Mouse (Mus musculus) CD4-positive helper T cell, adult 2 months (primary cell): ENCODE data around the gene Aym1.
"Not testable (repeated sequence)": the region's sequence is repeated elsewhere in the genome, so short reads cannot be mapped to it uniquely, and the experiment has no call there.

Experiments
- DNase-seq: peaks from one replicate; pipeline ENCODE4 v3.0.0-alpha.2; 2012; ENCODE audit warnings: low read depth, missing footprints, low spot score

Gene Aym1

DNA sequence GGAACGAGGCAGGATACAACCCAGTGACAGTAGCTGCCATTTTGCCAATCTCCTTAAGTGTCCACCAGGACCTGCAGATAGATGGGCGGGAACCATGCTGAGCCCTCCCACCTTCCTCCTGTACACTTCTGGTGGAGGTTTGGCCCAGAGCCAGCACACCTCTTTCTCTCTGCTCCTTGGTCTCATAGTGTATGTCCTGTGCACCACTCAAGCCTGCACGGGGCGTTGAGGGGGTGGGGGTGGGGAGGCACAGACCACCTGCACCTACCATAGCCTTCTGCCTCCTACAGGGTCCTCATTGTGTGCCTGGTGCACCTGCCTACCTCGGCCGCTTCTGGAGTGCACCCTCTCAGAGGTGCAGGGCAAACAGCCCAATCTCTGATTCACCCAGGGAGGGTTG, 4.5 kb upstream of the Aym1 start:
- no peak for DNase-seq

DNA sequence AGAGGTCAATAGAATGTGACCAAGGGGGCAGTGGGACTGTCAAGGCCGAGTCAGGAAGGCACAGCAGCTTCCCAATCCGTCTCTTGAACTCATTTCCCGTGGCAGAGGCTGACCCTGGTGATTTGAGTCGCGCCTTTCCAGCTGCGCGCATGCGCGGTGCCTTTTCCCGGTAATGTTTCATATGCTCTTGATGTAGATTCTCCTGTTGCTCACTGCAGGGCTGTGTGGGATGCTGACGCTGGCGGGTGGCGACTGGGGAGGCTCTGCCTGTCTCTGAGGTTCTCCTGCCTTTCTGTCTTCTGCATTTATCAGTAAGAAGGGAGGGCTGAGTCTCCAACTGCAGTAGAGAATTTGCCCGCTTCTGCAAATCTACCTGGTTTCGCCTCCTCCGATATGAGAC, 2.8 kb upstream of the Aym1 start:
- DNase-seq: no peak

DNA sequence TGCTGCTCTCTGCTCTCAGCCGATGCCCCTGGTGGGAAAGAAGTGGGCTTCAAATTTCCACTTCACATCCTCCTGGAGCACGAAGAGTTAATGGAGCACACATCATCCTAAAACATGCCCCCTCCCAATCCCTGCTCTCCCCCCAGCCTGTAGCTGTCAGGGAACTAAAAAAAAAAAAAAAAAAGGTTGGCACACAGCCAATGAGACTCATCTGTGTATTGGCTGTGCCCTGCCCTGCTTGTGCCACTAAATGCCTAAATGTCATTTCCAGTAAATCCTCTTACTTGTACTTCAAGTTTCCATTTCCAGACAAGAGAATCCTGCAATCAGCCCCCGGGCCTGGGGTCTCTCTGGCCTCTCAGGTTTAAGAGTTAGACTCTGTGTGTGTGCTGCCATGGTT, 562 bp downstream of the Aym1 start:
- DNase-seq: no peak

DNA sequence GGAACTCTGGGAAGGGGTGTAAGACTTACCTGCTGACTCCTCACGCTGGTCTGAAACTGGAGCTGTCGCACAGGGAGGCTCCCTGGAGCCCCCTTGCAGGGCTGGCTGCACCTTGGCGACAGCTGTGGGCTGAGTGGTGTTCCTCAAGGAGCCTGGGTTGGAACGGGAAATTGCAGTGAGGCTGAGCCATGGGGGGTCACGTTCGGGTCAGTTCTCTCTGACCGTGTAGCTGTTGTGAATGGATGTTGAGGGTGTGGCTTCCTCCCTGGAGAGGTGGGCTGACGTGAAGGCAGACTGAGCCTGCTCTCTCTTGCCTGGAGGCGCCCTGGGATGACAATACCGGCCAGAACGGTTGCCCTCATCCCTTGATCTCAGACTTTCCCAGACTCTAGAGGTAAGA, 1.7 kb downstream of the Aym1 start:
- DNase-seq: no peak

DNA sequence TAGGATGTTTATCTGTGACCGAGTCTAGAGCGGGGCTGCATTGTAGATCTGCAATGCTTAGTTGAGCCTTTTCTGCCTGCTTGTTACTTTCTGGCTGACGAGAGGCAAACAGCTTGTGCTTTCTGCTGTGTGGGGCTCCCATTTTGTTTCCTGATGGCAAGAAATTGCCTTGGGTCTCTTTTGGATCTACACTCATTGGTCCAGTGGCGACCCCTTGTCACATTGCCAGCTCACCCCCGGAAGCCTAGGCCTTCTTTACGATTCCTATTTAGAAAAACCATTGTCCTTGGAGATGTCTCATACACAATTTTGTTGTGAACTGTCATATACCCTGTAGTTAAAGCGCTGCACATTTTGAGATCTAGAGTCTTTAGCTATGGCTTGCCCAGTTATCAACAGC, 4.2 kb downstream of the Aym1 start:
- DNase-seq: no peak

DNA sequence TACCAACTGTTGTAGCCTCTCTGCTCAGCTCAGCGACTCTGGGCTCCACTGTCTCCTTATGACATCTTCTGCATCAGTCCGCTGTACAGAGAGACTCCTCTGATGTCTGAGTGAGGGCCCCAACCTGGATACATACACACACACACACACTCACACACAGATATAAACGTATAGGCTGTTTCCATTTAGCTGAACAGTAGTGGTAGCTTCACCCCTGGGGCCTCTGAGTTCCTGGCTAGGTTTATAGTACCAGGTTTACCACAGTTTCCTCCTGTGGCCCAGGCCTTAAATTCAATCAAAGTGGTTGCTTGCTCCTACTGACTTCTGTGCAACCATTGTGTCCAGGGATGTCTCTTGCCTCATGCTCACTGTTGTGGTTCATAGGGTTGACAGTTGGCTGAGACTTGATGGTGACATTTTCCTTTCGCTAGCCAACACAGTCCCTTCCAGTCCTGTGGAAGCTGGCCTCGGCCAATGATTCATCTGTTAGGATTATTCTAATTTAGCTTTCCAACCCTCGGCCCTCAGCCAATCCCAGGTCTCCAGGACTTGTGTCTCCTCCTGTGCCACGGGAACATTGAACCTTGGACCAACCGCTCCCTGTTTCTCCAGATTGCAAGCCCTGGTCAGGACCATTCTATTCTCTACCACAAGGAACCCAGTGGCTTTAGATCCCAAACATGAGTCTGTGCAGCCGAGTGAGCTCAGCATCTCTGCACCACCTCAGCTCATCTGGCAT, 5.3 kb downstream of the Aym1 start:
- no peak for DNase-seq

DNA sequence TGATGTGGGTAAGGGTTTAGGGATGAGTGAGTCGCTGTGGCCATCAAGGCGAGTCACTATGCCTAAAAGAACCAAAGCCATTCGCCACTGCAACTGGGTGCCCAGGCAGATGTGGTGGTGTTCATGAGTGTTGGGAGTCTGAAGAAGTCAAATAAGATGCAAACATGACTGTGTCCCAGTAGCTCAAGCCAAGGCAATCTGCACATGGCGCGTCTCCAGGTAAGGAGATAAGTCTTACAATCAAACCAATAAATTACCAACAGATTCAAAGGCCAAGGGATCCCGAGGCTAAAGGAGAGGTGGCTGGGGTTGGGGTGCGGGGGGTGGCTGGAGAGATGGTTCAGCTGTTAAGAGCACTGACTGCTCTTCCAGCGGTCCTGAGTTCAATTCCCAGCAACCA, 6.1 kb downstream of the Aym1 start:
- DNase-seq: no peak

DNA sequence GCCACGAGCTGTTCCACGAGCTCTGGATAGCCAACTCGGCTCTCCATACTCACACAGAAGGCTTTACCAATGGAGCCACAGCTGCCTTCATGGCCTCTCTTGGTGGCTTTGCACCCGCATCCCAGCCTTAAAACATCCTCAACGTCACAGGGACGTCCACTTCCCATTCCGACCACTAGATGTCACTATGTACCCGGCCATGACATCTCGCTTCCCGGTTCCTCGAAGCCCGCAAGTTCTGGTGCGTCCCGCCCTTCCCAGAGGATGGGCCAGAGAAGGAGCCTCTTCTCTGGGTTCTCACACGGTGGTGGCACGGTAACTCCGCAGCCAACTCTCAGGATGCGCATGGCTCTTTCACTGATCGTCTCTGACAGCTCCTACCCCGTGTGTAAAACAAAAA, 8.8 kb downstream of the Aym1 start:
- peak; percentile 50 for DNase-seq

DNA sequence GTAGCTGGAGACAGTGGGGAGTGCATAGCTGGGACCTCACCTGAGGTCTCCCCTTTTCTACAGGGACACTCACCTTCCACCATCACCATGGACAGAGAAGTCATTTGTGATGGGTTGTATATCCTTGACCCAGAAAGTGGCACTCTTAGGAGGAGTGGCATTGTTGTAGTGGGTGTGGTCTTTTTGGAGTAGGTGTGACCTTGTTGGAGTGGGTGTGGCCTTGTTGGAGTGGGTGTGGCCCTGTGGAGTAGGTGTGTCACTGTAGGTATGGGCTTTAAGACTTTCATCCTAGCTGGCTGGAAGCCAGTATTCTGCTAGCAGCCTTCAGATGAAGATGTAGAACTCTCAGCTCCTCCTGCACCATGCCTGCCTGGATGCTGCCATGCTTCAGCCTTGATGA, 10.6 kb downstream of the Aym1 start:
- DNase-seq: not testable (repeated sequence)

DNA sequence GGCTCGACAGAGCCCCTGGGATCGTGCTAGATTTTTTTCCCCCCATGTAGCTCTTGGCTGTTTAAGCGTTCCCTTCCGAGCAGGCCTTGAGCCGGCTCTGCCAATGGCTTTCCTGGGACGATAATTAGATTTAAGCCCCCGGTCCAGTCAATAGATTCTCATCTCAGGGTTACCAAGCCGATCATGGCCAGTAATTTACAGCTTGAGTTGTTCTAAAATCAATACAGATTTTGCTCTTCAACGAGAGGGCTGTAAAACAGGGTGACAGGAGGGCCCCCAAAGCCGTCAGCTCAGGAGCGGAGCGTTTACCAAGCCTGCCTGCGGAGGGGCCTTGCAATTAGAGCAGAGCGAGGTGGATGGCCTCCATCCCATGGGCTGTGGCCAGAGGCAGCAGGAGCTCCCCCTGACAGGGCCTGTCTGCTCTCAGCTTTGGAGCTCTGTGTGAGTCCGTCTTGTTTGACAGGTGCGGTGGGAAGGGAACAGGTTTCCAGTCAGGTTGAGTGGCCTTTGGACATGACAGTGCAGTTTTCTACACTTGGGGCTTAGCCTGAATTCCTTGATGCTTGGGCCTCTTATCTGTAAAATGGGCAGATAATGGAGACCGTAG, 12.3 kb downstream of the Aym1 start:
- no peak for DNase-seq

DNA sequence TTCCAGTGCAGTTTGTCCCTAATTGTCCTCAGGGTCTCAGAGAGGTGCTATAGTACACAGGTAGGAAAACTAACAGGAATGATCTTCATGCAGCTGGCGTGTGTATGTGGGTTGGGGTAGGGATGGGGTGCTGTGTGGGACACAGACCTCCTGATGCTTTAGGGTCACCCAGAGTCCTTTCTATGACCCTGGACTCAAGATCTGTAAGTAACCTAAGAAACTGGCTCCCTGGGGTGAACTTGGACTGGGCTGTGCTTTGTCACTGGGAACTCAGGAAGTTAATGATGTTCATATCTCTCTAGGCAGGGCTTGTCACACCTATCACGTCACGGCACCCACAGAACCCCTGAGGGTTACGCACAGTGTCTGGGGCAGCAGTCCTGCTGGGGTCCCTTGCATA, 15.4 kb downstream of the Aym1 start:
- no peak for DNase-seq

DNA sequence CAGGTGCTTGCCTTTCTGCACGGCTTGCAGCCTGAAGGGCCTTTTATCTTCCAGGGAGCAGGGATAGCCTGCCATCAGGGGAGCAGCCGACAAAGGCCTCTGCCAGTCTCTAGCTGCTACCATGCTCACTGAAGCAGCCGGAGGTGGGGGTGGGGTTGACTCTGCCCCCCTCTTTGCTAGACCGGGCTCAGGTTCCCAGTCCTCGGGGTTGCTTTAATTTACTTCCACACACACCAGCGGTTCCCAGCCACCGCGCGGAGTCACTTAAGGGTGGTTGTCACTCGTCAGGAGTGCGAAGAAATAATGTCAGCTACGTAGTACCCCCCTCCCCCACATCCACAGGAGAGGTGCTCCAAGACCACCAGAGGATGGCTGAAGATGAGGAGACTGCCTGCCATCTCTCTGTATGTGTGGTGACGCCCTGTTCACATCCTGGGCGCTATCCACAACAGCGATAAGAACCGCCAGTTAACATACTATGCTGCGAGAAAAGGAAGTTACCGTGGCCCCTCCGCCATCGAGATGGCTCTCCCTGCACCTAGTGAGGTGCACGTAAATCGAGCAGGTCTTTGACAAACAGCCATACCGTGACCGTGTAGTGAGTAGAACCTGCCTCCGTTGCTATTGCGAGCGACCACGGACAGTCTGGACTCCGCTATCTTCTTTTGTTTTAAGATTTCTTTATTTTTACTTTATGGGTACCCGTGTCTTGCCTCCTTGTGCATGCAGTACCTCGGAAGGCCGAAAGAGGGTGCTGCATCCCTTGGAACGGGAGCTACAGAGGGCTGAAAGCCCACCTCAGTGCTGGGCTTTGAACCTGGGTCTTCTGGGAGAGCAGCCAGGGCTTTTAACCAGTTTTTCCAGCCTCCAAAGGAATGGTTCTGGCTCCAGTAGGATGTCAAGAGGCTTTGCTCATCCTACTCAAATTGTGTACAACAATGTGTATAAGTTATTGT, 16.2 kb downstream of the Aym1 start:
- DNase-seq: no peak

DNA sequence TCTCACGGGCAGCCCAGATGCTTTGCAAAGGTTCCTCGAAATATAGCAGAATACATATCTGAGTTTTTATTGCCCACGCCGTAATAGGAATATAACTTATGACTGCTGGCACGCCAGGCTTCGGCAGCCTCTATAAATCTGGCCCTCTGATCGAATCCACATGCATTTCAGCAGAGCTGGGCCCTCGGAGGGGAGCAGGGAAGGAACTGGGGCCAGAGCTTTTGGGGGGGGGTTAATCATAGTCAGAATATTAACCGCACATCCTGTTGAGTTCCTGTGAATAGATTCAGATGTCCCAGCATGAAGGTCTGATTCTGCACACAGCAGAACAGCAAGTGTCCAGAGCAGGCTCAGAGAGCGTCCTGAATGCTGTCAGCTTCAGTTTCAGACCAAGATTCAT, 17.2 kb downstream of the Aym1 start:
- DNase-seq: no peak

DNA sequence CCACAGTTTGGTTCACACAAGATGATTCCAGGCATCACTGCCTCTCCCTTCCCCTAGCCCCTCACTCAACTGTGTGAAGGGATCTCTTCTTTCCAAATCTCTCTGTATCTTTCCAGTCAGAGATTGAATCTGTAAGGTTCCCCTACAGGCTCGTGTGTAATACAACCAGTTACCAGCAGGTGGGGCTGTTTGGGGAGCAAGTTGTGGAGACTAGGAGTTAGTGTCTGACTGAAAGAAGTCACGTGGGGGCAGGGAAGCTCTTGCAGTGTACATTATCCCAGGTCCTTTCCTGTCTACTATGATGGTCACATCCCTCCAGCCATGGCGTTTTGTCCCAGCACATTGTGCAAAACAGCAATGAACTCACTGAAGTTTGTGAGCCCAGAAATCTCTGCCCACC, 18.7 kb downstream of the Aym1 start:
- DNase-seq: peak; percentile 10

DNA sequence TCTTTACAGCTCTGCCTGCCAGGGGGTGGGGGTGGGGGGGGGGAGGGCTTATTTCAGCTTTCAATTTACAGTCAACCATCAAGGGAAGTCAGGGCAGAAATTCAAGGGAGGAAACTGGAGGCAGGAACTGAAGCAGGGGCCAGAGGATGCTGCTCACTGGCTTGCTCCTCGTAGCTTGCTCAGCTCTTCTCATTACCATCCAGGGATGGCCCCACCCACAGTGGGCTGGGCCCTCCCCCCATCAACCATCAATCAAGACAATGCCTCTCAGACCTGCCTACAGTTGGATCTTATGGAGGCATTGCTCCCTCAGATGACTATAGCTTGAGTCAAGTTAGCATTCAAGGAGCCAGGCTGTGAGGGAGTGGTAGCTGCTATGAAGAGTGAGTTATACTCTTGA, 19.2 kb downstream of the Aym1 start:
- DNase-seq: no peak

DNA sequence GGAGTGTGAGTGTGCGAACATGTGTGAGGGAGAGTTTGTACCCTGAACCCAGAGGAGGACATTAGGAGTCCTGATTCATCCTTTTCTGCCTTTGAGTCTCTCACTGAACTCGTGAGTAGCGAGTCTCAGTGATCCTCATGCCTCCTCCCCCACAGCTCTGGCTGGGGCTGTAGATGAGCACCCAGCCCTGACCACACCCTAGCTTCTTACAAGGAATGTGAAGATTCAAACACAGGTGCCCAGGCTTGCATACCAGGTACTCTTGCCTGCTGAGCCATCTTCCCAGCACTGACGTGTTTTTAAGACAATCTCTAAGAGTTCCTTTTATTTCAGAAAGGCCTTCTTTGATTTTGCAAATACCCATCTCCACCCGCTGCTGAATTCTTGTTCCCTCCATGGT, 22.3 kb downstream of the Aym1 start:
- DNase-seq: no peak

DNA sequence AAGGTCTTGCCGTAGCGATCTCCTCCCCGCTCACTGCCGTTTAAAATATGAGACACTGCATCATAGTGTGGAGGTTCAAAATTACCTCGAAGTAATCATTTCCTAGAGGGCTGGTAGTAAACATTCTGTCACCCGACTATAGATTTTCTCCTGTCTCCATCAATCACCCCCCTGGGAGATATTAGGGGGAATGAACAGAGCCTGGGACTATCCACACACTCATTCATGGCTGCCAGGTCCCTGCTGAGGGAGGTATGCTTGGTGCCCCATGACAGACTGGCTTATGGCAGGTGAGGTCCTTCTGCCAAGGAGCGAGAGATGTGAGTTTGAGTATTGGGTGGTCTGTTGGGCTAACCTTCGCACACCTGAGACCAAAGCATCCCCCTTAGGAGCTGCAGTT, 23.5 kb downstream of the Aym1 start:
- DNase-seq: no peak

DNA sequence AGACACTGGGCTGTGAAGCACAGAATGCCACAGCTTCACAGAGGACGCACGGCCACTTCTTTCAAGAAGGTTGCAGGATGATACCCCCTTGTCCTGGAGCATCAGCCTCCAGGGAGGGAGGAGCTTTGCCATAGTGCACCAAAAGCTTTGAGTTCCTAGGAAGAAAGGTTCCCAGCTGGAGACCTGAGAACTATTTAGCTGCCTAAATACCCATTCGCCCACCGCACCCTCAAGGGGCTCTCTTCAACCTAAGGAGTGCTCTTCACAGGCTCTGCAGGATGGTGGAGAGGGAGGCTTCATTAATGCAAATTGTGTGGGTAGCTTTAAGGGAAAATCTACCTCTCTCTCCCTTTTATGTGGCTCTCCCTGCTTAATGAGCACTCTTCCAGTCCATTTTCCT, 25.5 kb downstream of the Aym1 start:
- DNase-seq: no peak

DNA sequence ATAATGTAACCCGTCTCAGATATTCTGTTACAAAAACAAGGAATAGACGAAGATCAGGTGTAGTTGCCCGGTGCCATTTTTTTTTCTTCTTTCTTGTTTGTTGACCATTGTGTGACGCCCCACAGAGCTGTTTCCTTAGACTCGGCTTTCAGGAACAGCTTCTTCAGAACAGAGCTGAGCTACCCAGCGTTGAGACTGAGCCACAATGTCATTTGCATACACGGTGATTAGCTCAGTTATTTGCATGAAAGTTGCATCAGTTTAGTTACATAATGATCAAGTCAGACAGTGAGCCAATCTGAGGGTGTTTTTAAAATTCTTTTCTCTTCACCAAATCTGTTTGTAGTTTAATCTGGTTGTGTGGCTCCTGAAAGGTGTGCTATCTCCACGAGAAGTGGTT, 36.7 kb downstream of the Aym1 start:
- no peak for DNase-seq

DNA sequence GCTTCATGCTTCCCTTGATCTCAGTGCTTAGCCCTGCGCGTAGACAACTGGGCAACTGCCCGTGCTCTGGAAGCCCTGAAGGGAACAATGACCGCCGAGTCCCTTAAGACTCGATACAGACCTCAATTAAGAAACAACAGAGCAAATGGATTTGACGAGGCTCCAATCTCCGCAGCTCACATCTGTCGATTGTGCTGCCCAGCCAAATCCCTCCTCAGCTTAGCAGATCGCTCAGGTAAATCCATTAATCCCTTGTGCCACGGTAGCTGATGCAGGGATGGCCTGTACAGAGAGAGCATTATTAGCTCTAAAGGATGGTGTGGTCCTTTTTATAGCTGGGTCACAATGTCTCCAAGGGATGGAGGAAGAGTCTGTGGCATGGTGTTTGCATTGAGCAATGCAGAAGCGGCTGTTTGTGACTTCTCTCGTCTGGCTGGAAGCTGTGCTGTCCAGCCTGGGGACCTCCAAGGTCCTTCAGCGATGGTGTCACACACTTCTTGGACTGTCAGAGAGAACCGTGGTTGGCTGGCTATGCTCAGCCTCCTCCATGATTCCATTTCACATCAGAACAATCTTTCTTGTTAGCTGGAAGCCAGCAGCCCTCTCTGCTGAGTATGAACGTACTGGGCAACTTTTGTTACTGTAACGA, 39.3 kb downstream of the Aym1 start:
- DNase-seq: no peak

DNA sequence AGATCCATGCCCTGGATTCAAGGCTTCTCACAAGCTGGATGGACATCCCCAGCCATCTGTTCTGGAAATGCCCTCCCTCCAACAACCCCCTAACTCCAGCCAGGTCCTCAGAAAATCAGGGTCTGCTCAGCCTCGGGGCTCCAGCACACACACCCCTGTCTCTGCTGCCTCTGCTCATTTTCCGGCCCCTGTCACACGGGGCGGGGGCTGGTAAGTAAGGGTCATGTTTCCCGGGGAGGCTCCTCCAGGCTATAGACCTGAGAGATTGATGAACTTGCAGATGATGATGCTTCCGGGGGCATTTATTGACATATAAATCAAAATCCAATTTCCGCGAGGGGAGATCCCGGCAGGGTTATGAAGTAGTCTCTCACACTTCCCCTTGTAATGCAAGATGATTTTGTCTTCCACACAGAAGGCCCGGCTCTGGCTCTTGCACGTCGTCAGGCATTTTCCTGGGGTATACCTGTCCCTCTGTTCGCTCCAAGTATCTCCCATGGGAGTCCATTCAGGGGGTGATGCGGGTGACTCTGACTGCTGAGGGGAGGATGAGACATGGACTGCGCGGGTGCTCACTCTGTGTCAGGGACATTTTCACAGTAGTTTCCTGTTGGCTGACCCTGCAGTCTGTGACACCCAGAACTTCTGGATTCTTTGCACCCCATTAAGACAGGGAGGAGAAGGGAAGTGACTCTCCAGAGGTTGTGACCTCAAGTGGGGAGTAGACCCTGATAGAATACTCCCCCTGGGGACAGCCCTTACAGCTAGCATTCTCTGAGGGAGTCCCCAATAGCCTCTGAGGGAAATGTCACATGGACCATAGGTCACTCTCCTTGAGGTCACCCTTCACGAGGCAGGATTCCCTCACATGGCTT, 40.6 kb downstream of the Aym1 start:
- DNase-seq: no peak
